Mouse (Mus musculus) CH12.LX (cell line): ENCODE data around the gene Prkag2. TPM values are rescaled to one million over a fixed set of nuclear protein-coding genes. Genes with fewer than 3 reads are reported as not detected.

Source experiments
- DNase-seq: peaks from one replicate; pipeline ENCODE4 v3.0.0-alpha.2; 2013; ENCODE audit errors: extremely low read depth
- H3K27ac ChIP-seq: 2 replicates; pipeline ENCODE4 v1.5.1; 2012; ENCODE audit warnings: low read depth, mild to moderate bottlenecking, control low read depth, moderate library complexity; ENCODE audit not compliant: insufficient read depth
- H3K27me3 ChIP-seq: replicated peaks from 2 replicates; pipeline ENCODE3; 2012; ENCODE audit warnings: inconsistent platforms
- H3K36me3 ChIP-seq, 2 experiments: replicated peaks in 1 of 2; 2 replicates each; pipeline versions ENCODE3 to v1.6.1; 2012; ENCODE audit warnings: inconsistent platforms in 1 of 2, low read length in 1 of 2, mild to moderate bottlenecking in 1 of 2, mixed read lengths in 1 of 2, moderate library complexity in 1 of 2; ENCODE audit not compliant: control insufficient read depth in 1 of 2, insufficient read depth in 1 of 2
- H3K4me1 ChIP-seq, 2 experiments: 2 replicates each; pipeline ENCODE4 v1.6.1; 2012; ENCODE audit warnings: inconsistent platforms in 1 of 2, moderate library complexity in 1 of 2; ENCODE audit not compliant: insufficient read depth in 2 of 2, control insufficient read depth in 1 of 2
- H3K4me2 ChIP-seq: 2 replicates; pipeline ENCODE4 v1.6.1; 2012; ENCODE audit warnings: low read depth, mild to moderate bottlenecking, control low read depth; ENCODE audit not compliant: poor library complexity, insufficient read depth, severe bottlenecking
- H3K4me3 ChIP-seq, 3 experiments: fragments of 150-350 bp in 1 of 3; sonication (generic) in 1 of 3; replicated peaks in 1 of 3; 2 replicates each; pipeline versions ENCODE3 to v1.5.1; 2011 to 2012; ENCODE audit warnings: low read depth in 2 of 3, low read length in 2 of 3, mild to moderate bottlenecking in 2 of 3, moderate library complexity in 2 of 3, control low read depth in 1 of 3, improper control_type of control experiment in 1 of 3, inconsistent platforms in 1 of 3, mixed read lengths in 1 of 3; ENCODE audit not compliant: poor library complexity in 1 of 3
- H3K79me2 ChIP-seq: replicated peaks from 2 replicates; pipeline ENCODE4 v1.6.1; 2012; ENCODE audit warnings: mild to moderate bottlenecking, moderate library complexity; ENCODE audit not compliant: control insufficient read depth, poor library complexity, insufficient read depth, severe bottlenecking; ENCODE audit errors: extremely low read depth
- H3K9ac ChIP-seq: 2 replicates; pipeline ENCODE4 v1.6.1; 2012; ENCODE audit warnings: low read depth, mild to moderate bottlenecking, control low read depth, moderate library complexity; ENCODE audit not compliant: insufficient read depth
- H3K9me3 ChIP-seq: replicated peaks from 2 replicates; pipeline ENCODE3; 2012; ENCODE audit warnings: low read length, inconsistent platforms, mixed read lengths
- CHD1 ChIP-seq: IDR thresholded peaks from 2 replicates; pipeline ENCODE4 v1.6.1; 2012; ENCODE audit warnings: low read depth, low read length, improper control_type of control experiment, inconsistent platforms
- E2F4 ChIP-seq: IDR thresholded peaks from 2 replicates; pipeline ENCODE4 v1.6.1; 2011; ENCODE audit warnings: low read depth, low read length, improper control_type of control experiment; ENCODE audit not compliant: insufficient replicate concordance
- ELF1 ChIP-seq: IDR thresholded peaks from 2 replicates; pipeline ENCODE4 v1.6.1; 2014; ENCODE audit warnings: low read depth, mild to moderate bottlenecking, inconsistent platforms, low read length, improper control_type of control experiment
- GABPA ChIP-seq: IDR thresholded peaks from 2 replicates; pipeline ENCODE4 v1.6.1; 2012; ENCODE audit warnings: low read depth, low read length, improper control_type of control experiment, inconsistent platforms; ENCODE audit not compliant: insufficient replicate concordance
- HCFC1 ChIP-seq: IDR thresholded peaks from 2 replicates; pipeline ENCODE4 v1.6.1; 2012; ENCODE audit warnings: low read depth, mild to moderate bottlenecking, inconsistent platforms, low read length, improper control_type of control experiment
- IRF4 ChIP-seq: IDR thresholded peaks from 2 replicates; pipeline ENCODE4 v1.6.1; 2014; ENCODE audit warnings: low read depth, mild to moderate bottlenecking, inconsistent platforms, low read length, improper control_type of control experiment
- JUN ChIP-seq: IDR thresholded peaks from 2 replicates; pipeline ENCODE4 v1.6.1; 2011; ENCODE audit warnings: low read depth, mild to moderate bottlenecking, low read length, improper control_type of control experiment, moderate library complexity; ENCODE audit not compliant: insufficient read depth
- KAT2A ChIP-seq: IDR thresholded peaks from 2 replicates; pipeline ENCODE4 v1.6.1; 2012; ENCODE audit warnings: low read length, improper control_type of control experiment, inconsistent platforms; ENCODE audit not compliant: insufficient replicate concordance
- MAZ ChIP-seq: IDR thresholded peaks from 2 replicates; pipeline ENCODE4 v1.6.1; 2012; ENCODE audit warnings: low read depth, mild to moderate bottlenecking, inconsistent platforms, low read length, improper control_type of control experiment, moderate library complexity
- MXI1 ChIP-seq: IDR thresholded peaks from 2 replicates; pipeline ENCODE4 v1.6.1; 2011; ENCODE audit warnings: mild to moderate bottlenecking, low read depth, low read length, improper control_type of control experiment
- MYC ChIP-seq: IDR thresholded peaks from 2 replicates; pipeline ENCODE4 v1.6.1; 2011; ENCODE audit warnings: low read depth, mild to moderate bottlenecking, improper control_type of control experiment, low read length
- NELFE ChIP-seq: IDR thresholded peaks from 2 replicates; pipeline ENCODE4 v1.6.1; 2011; ENCODE audit warnings: low read depth, low read length, improper control_type of control experiment
- NRF1 ChIP-seq: IDR thresholded peaks from 2 replicates; pipeline ENCODE4 v1.6.1; 2014; ENCODE audit warnings: low read depth, mild to moderate bottlenecking, inconsistent platforms, low read length, improper control_type of control experiment, moderate library complexity
- POLR2AphosphoS2 ChIP-seq: IDR thresholded peaks from 2 replicates; pipeline ENCODE4 v1.6.1; 2011; ENCODE audit warnings: low read depth, low read length, improper control_type of control experiment
- SMC3 ChIP-seq: IDR thresholded peaks from 2 replicates; pipeline ENCODE4 v1.6.1; 2011; ENCODE audit warnings: low read depth, low read length, improper control_type of control experiment
- TCF12 ChIP-seq: IDR thresholded peaks from 2 replicates; pipeline ENCODE4 v1.6.1; 2014; ENCODE audit warnings: low read depth, mild to moderate bottlenecking, inconsistent platforms, low read length, improper control_type of control experiment
- UBTF ChIP-seq: IDR thresholded peaks from 2 replicates; pipeline ENCODE4 v1.6.1; 2012; ENCODE audit warnings: low read depth, mild to moderate bottlenecking, inconsistent platforms, low read length, improper control_type of control experiment, moderate library complexity
- USF1 ChIP-seq: IDR thresholded peaks from 2 replicates; pipeline ENCODE4 v1.6.1; 2014; ENCODE audit warnings: low read depth, mild to moderate bottlenecking, inconsistent platforms, low read length, improper control_type of control experiment
- ZC3H11A ChIP-seq: IDR thresholded peaks from 2 replicates; pipeline ENCODE4 v1.6.1; 2012; ENCODE audit warnings: low read depth, mild to moderate bottlenecking, inconsistent platforms, low read length, improper control_type of control experiment
- ZMIZ1 ChIP-seq: IDR thresholded peaks from 2 replicates; pipeline ENCODE4 v1.6.1; 2012; ENCODE audit warnings: low read depth, mild to moderate bottlenecking, inconsistent platforms, low read length, improper control_type of control experiment
- dilution Hi-C: fragments of 300-500 bp; cut with MboI; formaldehyde crosslinking; loops from 2 replicates; pipeline ENCODE4 v1.14.3; 2020; ENCODE audit warnings: low sequenced_read_pairs; ENCODE audit not compliant: extremely low pct_unique_long_range_greater_than_20kb, extremely low pct_ligation_motif_present
- in situ Hi-C: fragments of 300-500 bp; cut with MboI; formaldehyde crosslinking; loops from 3 replicates; pipeline ENCODE4 v1.14.3; 2019; ENCODE audit warnings: low sequenced_read_pairs, low pct_ligation_motif_present, low pct_unique_long_range_greater_than_20kb, mixed read lengths
- polyA plus RNA-seq: library from polyadenylated mRNA; unstranded; fragments of >175 nt; gene quantifications from 2 replicates; pipeline ENCODE4 v1.2.1, GENCODE M21; 2012; ENCODE audit warnings: low read depth; ENCODE audit not compliant: insufficient read length
- total RNA-seq, 2 experiments: library from RNA; depleted of rRNA; stranded (reverse); fragments of 300-350 nt in 1 of 2; fragments of >200 nt in 1 of 2; gene quantifications; 2 replicates each; pipeline ENCODE4 v1.2.3; 2012 to 2014

The Prkag2 gene
- total and polyA plus RNA-seq, 3 experiments: 4.6 to 21.2 (median 8.8) TPM

- dilution Hi-C loops: no loop called here
- no peaks in the 10 kb centered on the region for H3K79me2 ChIP-seq
- no peaks in the 10 kb centered on the region for H3K36me3 ChIP-seq
- in situ Hi-C loops: no loop called here
- DNase-seq: no peak
- no peak overlapping the region for H3K9ac ChIP-seq
- H3K27ac ChIP-seq: no peak overlapping the region
- no peak for TF ChIP-seq CHD1
- no peak for TF ChIP-seq MAZ
- no peak for TF ChIP-seq HCFC1
- no peak for TF ChIP-seq NELFE
- no peak for TF ChIP-seq KAT2A
- TF ChIP-seq USF1: no peak
- TF ChIP-seq UBTF: no peak
- TF ChIP-seq GABPA: no peak
- TF ChIP-seq SMC3: no peak
- TF ChIP-seq IRF4: no peak
- TF ChIP-seq MXI1: no peak
- no peak for TF ChIP-seq NRF1
- no peak for TF ChIP-seq ZC3H11A
- no peak for TF ChIP-seq ZMIZ1
- TF ChIP-seq TCF12: no peak
- TF ChIP-seq MYC: no peak
- no peak for TF ChIP-seq JUN
- no peak for TF ChIP-seq POLR2AphosphoS2
- TF ChIP-seq E2F4: no peak
- TF ChIP-seq, all 38 proteins: peak for 0
- no peaks in the 10 kb centered on the region for H3K4me1 ChIP-seq
- H3K4me3 ChIP-seq: no peak overlapping the region
- no peaks in the 10 kb centered on the region for H3K27me3 ChIP-seq
- H3K9me3 ChIP-seq: no peaks in the 10 kb centered on the region
- H3K4me2 ChIP-seq: no peak overlapping the region
These were observed 139.7 kb downstream of the Prkag2 start for GRCm38 (mm10) chr5:24960791-24961190.

- Histone ChIP-seq H3K79me2 (no peaks in the 10 kb centered on the region), H3K9me3 (no peaks in the 10 kb centered on the region), H3K36me3 (no peaks in the 10 kb centered on the region), H3K27me3 (no peaks in the 10 kb centered on the region), H3K4me2 (no peak overlapping the region), H3K27ac (no peak overlapping the region), H3K9ac (no peak overlapping the region), H3K4me1 (no peaks in the 10 kb centered on the region), H3K4me3 (no peak overlapping the region)
- dilution Hi-C loops: no loop called here
- TF ChIP-seq ELF1 (no peak), MXI1 (no peak), HCFC1 (no peak)
- no peak for DNase-seq
- in situ Hi-C loops: no loop called here
These were observed 140.7 kb downstream of the Prkag2 start for GRCm38 (mm10) chr5:24959758-24960157.
